Mouse (Mus musculus) bone marrow, adult 2 months (tissue): ENCODE results near the gene Fbxl4. TPM values are rescaled to one million over a fixed set of nuclear protein-coding genes. Genes with fewer than 3 reads are reported as not detected.

Source experiments
- H3K27ac ChIP-seq: fragments of 200-500 bp; 2 replicates; pipeline ENCODE4 v1.5.1; 2012; ENCODE audit warnings: low read depth, mild to moderate bottlenecking, control low read depth, inconsistent platforms, low read length; ENCODE audit not compliant: control insufficient read depth, poor library complexity, insufficient read depth
- H3K4me1 ChIP-seq: fragments of 200-500 bp; 2 replicates; pipeline ENCODE4 v1.6.1; 2011; ENCODE audit warnings: low read length; ENCODE audit not compliant: control insufficient read depth, insufficient read depth
- H3K4me3 ChIP-seq: fragments of 200-500 bp; replicated peaks from 2 replicates; pipeline ENCODE3; 2011; ENCODE audit warnings: mild to moderate bottlenecking, low read depth, low read length, control low read depth; ENCODE audit not compliant: control insufficient read depth
- CTCF ChIP-seq: fragments of 200-500 bp; IDR thresholded peaks from 2 replicates; pipeline ENCODE4 v1.5.1; 2011; ENCODE audit warnings: low read length, control low read depth; ENCODE audit not compliant: control insufficient read depth, insufficient read depth
- POLR2A ChIP-seq: fragments of 200-500 bp; IDR thresholded peaks from 2 replicates; pipeline ENCODE4 v1.6.1; 2011; ENCODE audit warnings: low read depth, mild to moderate bottlenecking, control low read depth, low read length, borderline replicate concordance; ENCODE audit not compliant: control insufficient read depth
- WGBS: fragments of 180-500 bp; shearing (Covaris S2); methylation state at CpG from one replicate; pipeline ENCODE4 v1.1.7; 2018; 5-methylcytosine and 5-hydroxymethylcytosine counted together
- polyA plus RNA-seq: library from polyadenylated mRNA; stranded (reverse); fragments of >200 nt; gene quantifications from 2 replicates; pipeline ENCODE4 v1.2.4, GENCODE M21; 2011; ENCODE audit warnings: low replicate concordance; ENCODE audit not compliant: missing spikeins, insufficient read depth, insufficient read length

The Fbxl4 gene
- polyA plus RNA-seq, 1 experiment: 2.0 TPM

- H3K4me3 ChIP-seq: no peak overlapping the region
- no peak overlapping the region for H3K27ac ChIP-seq
- H3K4me1 ChIP-seq: no peaks in the 10 kb centered on the region
- 88% methylated on average over 4 of the region's 4 CpGs for WGBS
- no peak for TF ChIP-seq POLR2A
- no peak for TF ChIP-seq CTCF
Observed at GRCm38 (mm10) chr4:22422400-22422799, 65.1 kb downstream of the Fbxl4 start.

DNA sequence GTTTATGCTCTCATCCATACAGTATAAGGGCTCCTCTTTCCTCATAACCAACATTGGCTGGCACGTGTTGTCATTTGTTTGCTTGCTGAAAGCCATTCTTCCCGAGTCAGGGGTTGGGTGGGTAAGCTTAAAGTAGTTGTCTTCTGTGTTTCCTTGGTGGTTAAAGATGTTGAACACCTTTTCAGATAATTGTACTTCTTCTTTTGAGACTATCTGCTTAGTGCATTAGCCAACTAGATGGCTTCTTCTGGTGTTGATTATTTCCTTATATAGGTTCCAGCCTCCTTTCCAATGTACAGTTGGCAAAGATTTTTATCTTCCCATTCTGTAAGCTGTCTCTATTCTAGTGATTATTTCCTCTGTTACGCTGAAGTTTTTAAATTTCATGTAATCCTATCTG lies 70.8 kb downstream of the Fbxl4 start:
- H3K4me3 ChIP-seq: no peak overlapping the region
- no peak overlapping the region for H3K27ac ChIP-seq
- no peak for TF ChIP-seq POLR2A
- TF ChIP-seq CTCF: no peak
- 81% methylated on average over 3 of the region's 3 CpGs for WGBS
- H3K4me1 ChIP-seq: no peaks in the 10 kb centered on the region

DNA sequence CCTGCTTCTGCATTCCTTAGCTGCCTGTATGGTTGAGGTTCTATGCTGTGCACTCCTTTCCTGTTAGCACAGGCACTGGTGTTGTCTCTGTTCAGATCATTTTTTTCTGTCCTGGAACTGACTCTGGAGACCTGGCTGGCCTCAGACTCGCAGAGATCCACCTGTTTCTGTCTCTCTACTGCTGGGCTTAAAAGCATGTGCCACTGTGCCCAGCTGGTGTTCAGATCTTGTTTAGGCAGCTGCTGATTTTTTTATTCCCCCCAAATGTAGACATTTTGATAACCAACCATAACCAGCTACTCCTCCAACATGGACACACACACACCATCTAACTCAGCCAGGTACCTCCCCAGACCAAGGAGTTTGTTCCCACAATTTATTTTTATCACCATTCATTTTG lies 112.2 kb downstream of the Fbxl4 start:
- TF ChIP-seq POLR2A: no peak
- Histone ChIP-seq H3K4me1 (no peaks in the 10 kb centered on the region), H3K4me3 (no peak overlapping the region), H3K27ac (no peak overlapping the region)
- WGBS: 87% methylated on average over 1 of the region's 1 CpGs

DNA sequence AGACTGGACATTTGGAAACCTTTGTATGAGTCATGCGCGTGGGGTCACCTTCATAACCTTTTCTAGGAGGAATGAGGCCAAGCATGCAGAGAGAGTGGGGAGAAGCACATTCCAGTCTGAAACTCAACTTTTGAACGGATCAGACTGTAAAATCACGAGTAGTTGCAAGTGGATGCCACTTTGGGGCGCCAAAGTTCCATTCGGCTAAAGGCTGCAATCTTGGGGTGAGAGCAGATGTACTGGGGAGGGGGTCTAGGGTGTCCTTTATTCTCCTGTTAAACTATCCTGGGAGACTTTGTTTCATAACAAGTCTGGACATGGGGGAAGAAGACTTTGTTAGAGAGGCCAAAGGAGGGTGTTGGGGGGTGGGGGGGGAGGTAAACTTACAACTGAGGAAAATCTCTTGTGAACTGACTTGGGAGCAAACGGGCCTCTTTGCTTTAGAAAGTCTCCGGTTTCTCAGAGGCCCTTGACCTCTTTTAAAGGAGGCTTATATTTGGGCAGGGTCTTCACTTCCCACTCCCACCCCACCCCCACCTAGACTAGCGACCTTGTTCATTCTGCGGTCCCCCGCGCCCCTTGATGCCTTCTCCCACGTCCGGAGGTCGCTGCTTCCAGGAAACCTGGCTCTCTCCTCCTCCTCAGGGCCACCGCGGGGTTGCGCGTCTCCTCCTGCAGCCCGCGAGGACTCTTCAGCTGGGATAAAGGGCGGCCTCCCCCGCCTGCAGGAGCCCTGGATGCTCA lies 119.8 kb downstream of the Fbxl4 start:
- Histone ChIP-seq H3K4me1 (no peaks in the 10 kb centered on the region), H3K27ac (no peak overlapping the region), H3K4me3 (no peak overlapping the region)
- no peak for TF ChIP-seq CTCF
- 4% methylated on average over 23 of the region's 23 CpGs for WGBS

GRCm38 (mm10) chr4:22477711-22478230 lies 120.4 kb downstream of the Fbxl4 start:
- H3K4me3 ChIP-seq: no peak overlapping the region
- no peak overlapping the region for H3K27ac ChIP-seq
- TF ChIP-seq CTCF (no peak), POLR2A (no peak)
- no peaks in the 10 kb centered on the region for H3K4me1 ChIP-seq
- 3% methylated on average over 16 of the region's 28 CpGs for WGBS

- no peak for TF ChIP-seq POLR2A
- TF ChIP-seq CTCF: no peak
- no peak overlapping the region for H3K4me3 ChIP-seq
- H3K4me1 ChIP-seq: no peaks in the 10 kb centered on the region
- WGBS: 9% methylated on average over 30 of the region's 30 CpGs
- no peak overlapping the region for H3K27ac ChIP-seq
Observed at GRCm38 (mm10) chr4:22478488-22479367, 121.4 kb downstream of the Fbxl4 start.

DNA sequence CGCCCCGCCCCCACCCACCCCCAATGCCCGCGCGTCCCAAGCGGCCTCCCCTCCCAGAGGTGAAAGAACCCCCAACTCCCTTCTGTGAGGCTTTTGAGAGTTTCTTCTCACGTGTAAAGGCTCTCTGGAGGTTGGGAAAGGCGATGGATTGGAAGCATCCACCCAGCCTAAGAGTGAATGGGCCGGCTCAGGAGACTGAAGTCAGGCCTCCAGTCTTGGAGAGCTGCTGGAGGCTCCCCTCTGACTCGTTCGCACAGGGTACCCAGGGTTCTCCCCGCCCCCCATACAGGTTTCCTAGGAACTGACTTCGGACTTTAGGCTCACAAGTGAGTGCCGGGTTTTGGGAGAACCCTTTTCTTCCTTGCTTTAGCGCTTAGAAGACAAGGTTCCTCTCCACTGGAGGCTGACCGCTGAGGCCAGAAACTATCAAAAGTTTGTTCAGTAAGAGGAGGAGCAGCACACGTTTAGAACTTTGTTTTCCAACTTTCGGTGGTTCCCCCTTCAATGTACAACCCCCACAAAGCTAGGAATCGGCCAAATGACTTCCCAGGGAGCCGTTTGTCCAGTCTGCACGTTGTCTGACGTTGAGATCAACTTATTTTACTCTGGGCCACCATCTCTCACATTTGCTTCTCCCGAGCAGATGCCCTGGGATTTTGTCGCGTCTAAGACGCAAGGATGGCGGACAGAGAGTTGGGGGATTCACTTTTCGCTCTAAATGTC lies 122.2 kb downstream of the Fbxl4 start:
- Histone ChIP-seq H3K4me3 (no peak overlapping the region), H3K27ac (no peak overlapping the region), H3K4me1 (no peaks in the 10 kb centered on the region)
- TF ChIP-seq CTCF (no peak), POLR2A (no peak)
- WGBS: 3% methylated on average over 28 of the region's 28 CpGs
